Mouse (Mus musculus) CH12.LX (cell line): ENCODE results near the gene Pnmal1. TPM values are rescaled to one million over a fixed set of nuclear protein-coding genes. Genes with fewer than 3 reads are reported as not detected.

Experiments
- DNase-seq: peaks from one replicate; pipeline ENCODE4 v3.0.0-alpha.2; 2013; ENCODE audit errors: extremely low read depth
- H3K27ac ChIP-seq: 2 replicates; pipeline ENCODE4 v1.5.1; 2012; ENCODE audit warnings: low read depth, mild to moderate bottlenecking, control low read depth, moderate library complexity; ENCODE audit not compliant: insufficient read depth
- H3K27me3 ChIP-seq: replicated peaks from 2 replicates; pipeline ENCODE3; 2012; ENCODE audit warnings: inconsistent platforms
- H3K36me3 ChIP-seq, 2 experiments: replicated peaks in 1 of 2; 2 replicates each; pipeline versions ENCODE3 to v1.6.1; 2012; ENCODE audit warnings: inconsistent platforms in 1 of 2, low read length in 1 of 2, mild to moderate bottlenecking in 1 of 2, mixed read lengths in 1 of 2, moderate library complexity in 1 of 2; ENCODE audit not compliant: control insufficient read depth in 1 of 2, insufficient read depth in 1 of 2
- H3K4me1 ChIP-seq, 2 experiments: 2 replicates each; pipeline ENCODE4 v1.6.1; 2012; ENCODE audit warnings: inconsistent platforms in 1 of 2, moderate library complexity in 1 of 2; ENCODE audit not compliant: insufficient read depth in 2 of 2, control insufficient read depth in 1 of 2
- H3K4me2 ChIP-seq: 2 replicates; pipeline ENCODE4 v1.6.1; 2012; ENCODE audit warnings: low read depth, mild to moderate bottlenecking, control low read depth; ENCODE audit not compliant: poor library complexity, insufficient read depth, severe bottlenecking
- H3K4me3 ChIP-seq, 3 experiments: fragments of 150-350 bp in 1 of 3; sonication (generic) in 1 of 3; replicated peaks in 1 of 3; 2 replicates each; pipeline versions ENCODE3 to v1.5.1; 2011 to 2012; ENCODE audit warnings: low read depth in 2 of 3, low read length in 2 of 3, mild to moderate bottlenecking in 2 of 3, moderate library complexity in 2 of 3, control low read depth in 1 of 3, improper control_type of control experiment in 1 of 3, inconsistent platforms in 1 of 3, mixed read lengths in 1 of 3; ENCODE audit not compliant: poor library complexity in 1 of 3
- H3K79me2 ChIP-seq: replicated peaks from 2 replicates; pipeline ENCODE4 v1.6.1; 2012; ENCODE audit warnings: mild to moderate bottlenecking, moderate library complexity; ENCODE audit not compliant: control insufficient read depth, poor library complexity, insufficient read depth, severe bottlenecking; ENCODE audit errors: extremely low read depth
- H3K9ac ChIP-seq: 2 replicates; pipeline ENCODE4 v1.6.1; 2012; ENCODE audit warnings: low read depth, mild to moderate bottlenecking, control low read depth, moderate library complexity; ENCODE audit not compliant: insufficient read depth
- H3K9me3 ChIP-seq: replicated peaks from 2 replicates; pipeline ENCODE3; 2012; ENCODE audit warnings: low read length, inconsistent platforms, mixed read lengths
- BHLHE40 ChIP-seq: IDR thresholded peaks from 2 replicates; pipeline ENCODE4 v1.6.1; 2011; ENCODE audit warnings: mild to moderate bottlenecking, low read depth, low read length, improper control_type of control experiment
- CHD1 ChIP-seq: IDR thresholded peaks from 2 replicates; pipeline ENCODE4 v1.6.1; 2012; ENCODE audit warnings: low read depth, low read length, improper control_type of control experiment, inconsistent platforms
- CHD2 ChIP-seq: IDR thresholded peaks from 2 replicates; pipeline ENCODE4 v1.6.1; 2011; ENCODE audit warnings: low read length, improper control_type of control experiment
- CTCF ChIP-seq, 2 experiments: IDR thresholded peaks in 1 of 2; conservative IDR thresholded peaks in 1 of 2; 2 replicates each; pipeline ENCODE4 v1.5.1; 2011 to 2012; ENCODE audit warnings: low read depth in 2 of 2, low read length in 2 of 2, improper control_type of control experiment in 1 of 2, inconsistent platforms in 1 of 2, mild to moderate bottlenecking in 1 of 2, moderate library complexity in 1 of 2
- E2F4 ChIP-seq: IDR thresholded peaks from 2 replicates; pipeline ENCODE4 v1.6.1; 2011; ENCODE audit warnings: low read depth, low read length, improper control_type of control experiment; ENCODE audit not compliant: insufficient replicate concordance
- ELF1 ChIP-seq: IDR thresholded peaks from 2 replicates; pipeline ENCODE4 v1.6.1; 2014; ENCODE audit warnings: low read depth, mild to moderate bottlenecking, inconsistent platforms, low read length, improper control_type of control experiment
- EP300 ChIP-seq: IDR thresholded peaks from 2 replicates; pipeline ENCODE4 v1.6.1; 2011; ENCODE audit warnings: low read length, improper control_type of control experiment
- ETS1 ChIP-seq: conservative IDR thresholded peaks from 2 replicates; pipeline ENCODE4 v1.6.1; 2012; ENCODE audit warnings: low read depth, mild to moderate bottlenecking, inconsistent platforms, low read length, improper control_type of control experiment, moderate library complexity
- GABPA ChIP-seq: IDR thresholded peaks from 2 replicates; pipeline ENCODE4 v1.6.1; 2012; ENCODE audit warnings: low read depth, low read length, improper control_type of control experiment, inconsistent platforms; ENCODE audit not compliant: insufficient replicate concordance
- HCFC1 ChIP-seq: IDR thresholded peaks from 2 replicates; pipeline ENCODE4 v1.6.1; 2012; ENCODE audit warnings: low read depth, mild to moderate bottlenecking, inconsistent platforms, low read length, improper control_type of control experiment
- IRF4 ChIP-seq: IDR thresholded peaks from 2 replicates; pipeline ENCODE4 v1.6.1; 2014; ENCODE audit warnings: low read depth, mild to moderate bottlenecking, inconsistent platforms, low read length, improper control_type of control experiment
- JUN ChIP-seq: IDR thresholded peaks from 2 replicates; pipeline ENCODE4 v1.6.1; 2011; ENCODE audit warnings: low read depth, mild to moderate bottlenecking, low read length, improper control_type of control experiment, moderate library complexity; ENCODE audit not compliant: insufficient read depth
- JUND ChIP-seq: conservative IDR thresholded peaks from 2 replicates; pipeline ENCODE4 v1.6.1; 2011; ENCODE audit warnings: low read depth, low read length, improper control_type of control experiment
- KAT2A ChIP-seq: IDR thresholded peaks from 2 replicates; pipeline ENCODE4 v1.6.1; 2012; ENCODE audit warnings: low read length, improper control_type of control experiment, inconsistent platforms; ENCODE audit not compliant: insufficient replicate concordance
- MAFK ChIP-seq: IDR thresholded peaks from 2 replicates; pipeline ENCODE4 v1.6.1; 2011; ENCODE audit warnings: low read length, improper control_type of control experiment; ENCODE audit not compliant: insufficient replicate concordance
- MAX ChIP-seq: IDR thresholded peaks from 2 replicates; pipeline ENCODE4 v1.6.1; 2011; ENCODE audit warnings: low read length, improper control_type of control experiment
- MAZ ChIP-seq: IDR thresholded peaks from 2 replicates; pipeline ENCODE4 v1.6.1; 2012; ENCODE audit warnings: low read depth, mild to moderate bottlenecking, inconsistent platforms, low read length, improper control_type of control experiment, moderate library complexity
- MEF2A ChIP-seq: IDR thresholded peaks from 2 replicates; pipeline ENCODE4 v1.6.1; 2014; ENCODE audit warnings: low read depth, mild to moderate bottlenecking, inconsistent platforms, low read length, improper control_type of control experiment, borderline replicate concordance
- MXI1 ChIP-seq: IDR thresholded peaks from 2 replicates; pipeline ENCODE4 v1.6.1; 2011; ENCODE audit warnings: mild to moderate bottlenecking, low read depth, low read length, improper control_type of control experiment
- MYC ChIP-seq: IDR thresholded peaks from 2 replicates; pipeline ENCODE4 v1.6.1; 2011; ENCODE audit warnings: low read depth, mild to moderate bottlenecking, improper control_type of control experiment, low read length
- NELFE ChIP-seq: IDR thresholded peaks from 2 replicates; pipeline ENCODE4 v1.6.1; 2011; ENCODE audit warnings: low read depth, low read length, improper control_type of control experiment
- NRF1 ChIP-seq: IDR thresholded peaks from 2 replicates; pipeline ENCODE4 v1.6.1; 2014; ENCODE audit warnings: low read depth, mild to moderate bottlenecking, inconsistent platforms, low read length, improper control_type of control experiment, moderate library complexity
- PAX5 ChIP-seq: IDR thresholded peaks from 2 replicates; pipeline ENCODE4 v1.6.1; 2012; ENCODE audit warnings: low read length, inconsistent platforms, mixed read lengths
- POLR2A ChIP-seq: IDR thresholded peaks from 2 replicates; pipeline ENCODE4 v1.6.1; 2011; ENCODE audit warnings: low read depth, mild to moderate bottlenecking, improper control_type of control experiment, low read length
- POLR2AphosphoS2 ChIP-seq: IDR thresholded peaks from 2 replicates; pipeline ENCODE4 v1.6.1; 2011; ENCODE audit warnings: low read depth, low read length, improper control_type of control experiment
- RAD21 ChIP-seq: IDR thresholded peaks from 2 replicates; pipeline ENCODE4 v1.6.1; 2011; ENCODE audit warnings: low read depth, mild to moderate bottlenecking, low read length, improper control_type of control experiment, moderate library complexity
- RCOR1 ChIP-seq: conservative IDR thresholded peaks from 2 replicates; pipeline ENCODE4 v1.6.1; 2012; ENCODE audit warnings: low read depth, mild to moderate bottlenecking, inconsistent platforms, low read length, improper control_type of control experiment
- SIN3A ChIP-seq: IDR thresholded peaks from 2 replicates; pipeline ENCODE4 v1.6.1; 2012; ENCODE audit warnings: low read length, improper control_type of control experiment, inconsistent platforms
- SMC3 ChIP-seq: IDR thresholded peaks from 2 replicates; pipeline ENCODE4 v1.6.1; 2011; ENCODE audit warnings: low read depth, low read length, improper control_type of control experiment
- TBP ChIP-seq: conservative IDR thresholded peaks from 2 replicates; pipeline ENCODE4 v1.6.1; 2011; ENCODE audit warnings: low read depth, low read length, improper control_type of control experiment
- TCF12 ChIP-seq: IDR thresholded peaks from 2 replicates; pipeline ENCODE4 v1.6.1; 2014; ENCODE audit warnings: low read depth, mild to moderate bottlenecking, inconsistent platforms, low read length, improper control_type of control experiment
- UBTF ChIP-seq: IDR thresholded peaks from 2 replicates; pipeline ENCODE4 v1.6.1; 2012; ENCODE audit warnings: low read depth, mild to moderate bottlenecking, inconsistent platforms, low read length, improper control_type of control experiment, moderate library complexity
- USF1 ChIP-seq: IDR thresholded peaks from 2 replicates; pipeline ENCODE4 v1.6.1; 2014; ENCODE audit warnings: low read depth, mild to moderate bottlenecking, inconsistent platforms, low read length, improper control_type of control experiment
- USF2 ChIP-seq: conservative IDR thresholded peaks from 2 replicates; pipeline ENCODE4 v1.6.1; 2011; ENCODE audit warnings: low read depth, low read length, improper control_type of control experiment
- ZC3H11A ChIP-seq: IDR thresholded peaks from 2 replicates; pipeline ENCODE4 v1.6.1; 2012; ENCODE audit warnings: low read depth, mild to moderate bottlenecking, inconsistent platforms, low read length, improper control_type of control experiment
- ZKSCAN1 ChIP-seq: IDR thresholded peaks from 2 replicates; pipeline ENCODE4 v1.6.1; 2012; ENCODE audit warnings: low read depth, inconsistent platforms, low read length, improper control_type of control experiment, borderline replicate concordance
- ZMIZ1 ChIP-seq: IDR thresholded peaks from 2 replicates; pipeline ENCODE4 v1.6.1; 2012; ENCODE audit warnings: low read depth, mild to moderate bottlenecking, inconsistent platforms, low read length, improper control_type of control experiment
- ZNF384 ChIP-seq: IDR thresholded peaks from 2 replicates; pipeline ENCODE4 v1.6.1; 2012; ENCODE audit warnings: low read depth, low read length, improper control_type of control experiment, inconsistent platforms
- dilution Hi-C: fragments of 300-500 bp; cut with MboI; formaldehyde crosslinking; loops from 2 replicates; pipeline ENCODE4 v1.14.3; 2020; ENCODE audit warnings: low sequenced_read_pairs; ENCODE audit not compliant: extremely low pct_unique_long_range_greater_than_20kb, extremely low pct_ligation_motif_present
- in situ Hi-C: fragments of 300-500 bp; cut with MboI; formaldehyde crosslinking; loops from 3 replicates; pipeline ENCODE4 v1.14.3; 2019; ENCODE audit warnings: low sequenced_read_pairs, low pct_ligation_motif_present, low pct_unique_long_range_greater_than_20kb, mixed read lengths
- polyA plus RNA-seq: library from polyadenylated mRNA; unstranded; fragments of >175 nt; gene quantifications from 2 replicates; pipeline ENCODE4 v1.2.1, GENCODE M21; 2012; ENCODE audit warnings: low read depth; ENCODE audit not compliant: insufficient read length
- total RNA-seq, 2 experiments: library from RNA; depleted of rRNA; stranded (reverse); fragments of 300-350 nt in 1 of 2; fragments of >200 nt in 1 of 2; gene quantifications; 2 replicates each; pipeline ENCODE4 v1.2.3; 2012 to 2014

The Pnmal1 gene
- total and polyA plus RNA-seq, 3 experiments: 0.07 to 0.13 TPM; not detected in 1

GRCm38 (mm10) chr7:16949908-16950841, 9.3 kb upstream of the Pnmal1 start:
- dilution Hi-C loops: no loop called here
- in situ Hi-C loops: loop anchor here (5.0 kb wide), 2 partner anchors 47 to 117 kb away; no protein-coding TSS in a partner anchor
- peaks cover 4% of the 10 kb centered on the region for H3K9me3 ChIP-seq
- H3K79me2 ChIP-seq: no peaks in the 10 kb centered on the region
- H3K27me3 ChIP-seq: peaks cover 24% of the 10 kb centered on the region
- peak overlapping the region; percentile 82 for H3K4me2 ChIP-seq
- H3K36me3 ChIP-seq: no peaks in the 10 kb centered on the region
- peaks cover 0 to 12% of the 10 kb centered on the region in 2 experiments; a peak in 2 of 4 replicates for H3K4me1 ChIP-seq
- H3K4me3 ChIP-seq: peak overlapping the region; percentile 49 to 53 (median 50)
- TF ChIP-seq HCFC1 (no peak), ETS1 (no peak), MYC (no peak), SIN3A (no peak; the same call in 1 of the 2 replicates), RAD21 (peak; percentile 88), BHLHE40 (peak; percentile 7; the same call in 1 of the 2 replicates), CTCF (conservative IDR thresholded peaks at IDR 0.05 in 1 of 2, IDR thresholded peaks at IDR 0.05 in 1 of 2; ENCODE audit: low read depth in 2 of 2, low read length in 2 of 2) (peak; percentile 49 to 95), UBTF (no peak), USF1 (no peak), SMC3 (peak; percentile 77), MAFK (no peak), E2F4 (no peak), USF2 (no peak), ZMIZ1 (no peak), JUND (no peak), ZNF384 (no peak), IRF4 (0 out of 2 replicates have a peak, but pooled peaks have one; percentile 21), CHD1 (no peak), MXI1 (no peak), POLR2A (peak; percentile 42; the same call in 1 of the 2 replicates), CHD2 (no peak), POLR2AphosphoS2 (no peak), GABPA (no peak), NELFE (peak; percentile 50; the same call in 1 of the 2 replicates), NRF1 (peak; percentile 32; the same call in 1 of the 2 replicates), MAX (no peak), EP300 (no peak), ZKSCAN1 (no peak), JUN (no peak), KAT2A (no peak), MAZ (no peak), ELF1 (no peak), RCOR1 (no peak), PAX5 (no peak), TCF12 (no peak; the same call in 1 of the 2 replicates), TBP (no peak), ZC3H11A (peak; percentile 35; the same call in 1 of the 2 replicates), MEF2A (no peak)
- H3K9ac ChIP-seq: peak overlapping the region; percentile 10; the same call in 1 of the 2 replicates
- H3K27ac ChIP-seq: peak overlapping the region; percentile 43; the same call in 1 of the 2 replicates
- peak; percentile 63 for DNase-seq
